Mouse (Mus musculus): Measurements from ENCODE around the gene Rprm. TPM values are rescaled to one million over a fixed set of nuclear protein-coding genes. Genes with fewer than 3 reads are reported as not detected.

The Rprm gene
- total RNA-seq (2018; cell fraction: chromatin; rRNA removed): 1 to 10 TPM in 1 of 26 experiments, not detected in 25; 1.2 TPM
- total RNA-seq (2018; cell fraction: cytosol; rRNA removed): not detected
- not detected for total RNA-seq (2018; cell fraction: nucleus; rRNA removed)
- polyA plus RNA-seq (2018): not detected in 3 replicates

- Histone ChIP-seq H3K36me3 (ENCODE audit: inconsistent target) (no peaks in the 10 kb centered on the region), H3K27ac (no peak within 1 kb of the TSS), H3K79me2 (ENCODE audit: inconsistent target) (no peaks in the 10 kb centered on the region), H3K4me3 (ENCODE audit: inconsistent target) (no peak within 1 kb of the TSS)
- 6% methylated on average over 26 of the region's 27 CpGs for WGBS (ENCODE audit: missing documents)
Measured at GRCm38 (mm10) chr2:54085430-54086087, at the start of gene Rprm. TSS of gene Rprm (minus strand) at chr2:54085552.

- Histone ChIP-seq H3K27ac (no peak overlapping the region), H3K79me2 (ENCODE audit: inconsistent target) (no peaks in the 10 kb centered on the region), H3K4me3 (ENCODE audit: inconsistent target) (no peak overlapping the region), H3K36me3 (ENCODE audit: inconsistent target) (no peaks in the 10 kb centered on the region)
- 81% methylated on average over 6 of the region's 6 CpGs for WGBS (ENCODE audit: missing documents)
Measured at GRCm38 (mm10) chr2:54119305-54119704, 34.0 kb upstream of the Rprm start.

GRCm38 (mm10) chr2:54118881-54119280 lies 33.5 kb upstream of the Rprm start:
- H3K79me2 ChIP-seq (ENCODE audit: inconsistent target): no peaks in the 10 kb centered on the region
- WGBS (ENCODE audit: missing documents): 21% methylated on average over 3 of the region's 3 CpGs

GRCm38 (mm10) chr2:54111294-54111693 lies 25.9 kb upstream of the Rprm start:
- Histone ChIP-seq H3K4me3 (ENCODE audit: inconsistent target) (no peak overlapping the region), H3K36me3 (ENCODE audit: inconsistent target) (no peaks in the 10 kb centered on the region), H3K27ac (no peak overlapping the region), H3K79me2 (ENCODE audit: inconsistent target) (no peaks in the 10 kb centered on the region)
- WGBS (ENCODE audit: missing documents): 49% methylated on average over 2 of the region's 2 CpGs

More at GRCm38 (mm10) chr2:54118881-54119280, 33.5 kb upstream of the Rprm start:
- no peaks in the 10 kb centered on the region for H3K36me3 ChIP-seq (ENCODE audit: inconsistent target)
- no peak overlapping the region for H3K4me3 ChIP-seq (ENCODE audit: inconsistent target)
- no peak overlapping the region for H3K27ac ChIP-seq

GRCm38 (mm10) chr2:54106232-54106726 lies 20.9 kb upstream of the Rprm start:
- Histone ChIP-seq H3K4me3 (ENCODE audit: inconsistent target) (no peak overlapping the region), H3K27ac (no peak overlapping the region), H3K36me3 (ENCODE audit: inconsistent target) (no peaks in the 10 kb centered on the region), H3K79me2 (ENCODE audit: inconsistent target) (no peaks in the 10 kb centered on the region)
- WGBS (ENCODE audit: missing documents): 79% methylated on average over 1 of the region's 1 CpGs

GRCm38 (mm10) chr2:54099939-54100338 lies 14.6 kb upstream of the Rprm start:
- Histone ChIP-seq H3K36me3 (ENCODE audit: inconsistent target) (no peaks in the 10 kb centered on the region), H3K79me2 (ENCODE audit: inconsistent target) (no peaks in the 10 kb centered on the region), H3K4me3 (ENCODE audit: inconsistent target) (no peak overlapping the region), H3K27ac (no peak overlapping the region)
- 86% methylated on average over 1 of the region's 1 CpGs for WGBS (ENCODE audit: missing documents)

GRCm38 (mm10) chr2:54092616-54093015 lies 7.3 kb upstream of the Rprm start:
- H3K36me3 ChIP-seq (ENCODE audit: inconsistent target): no peaks in the 10 kb centered on the region
- WGBS (ENCODE audit: missing documents): 72% methylated on average over 3 of the region's 3 CpGs
- no peaks in the 10 kb centered on the region for H3K79me2 ChIP-seq (ENCODE audit: inconsistent target)
- H3K27ac ChIP-seq: no peak overlapping the region
- H3K4me3 ChIP-seq (ENCODE audit: inconsistent target): no peak overlapping the region

- WGBS (ENCODE audit: missing documents): 65% methylated on average over 4 of the region's 4 CpGs
- H3K27ac ChIP-seq: no peak overlapping the region
- H3K79me2 ChIP-seq (ENCODE audit: inconsistent target): no peaks in the 10 kb centered on the region
- H3K36me3 ChIP-seq (ENCODE audit: inconsistent target): no peaks in the 10 kb centered on the region
- H3K4me3 ChIP-seq (ENCODE audit: inconsistent target): no peak overlapping the region
Measured at GRCm38 (mm10) chr2:54086254-54086653, 902 bp upstream of the Rprm start.

GRCm38 (mm10) chr2:54084737-54085429 lies 469 bp downstream of the Rprm start:
- H3K79me2 ChIP-seq (ENCODE audit: inconsistent target): no peaks in the 10 kb centered on the region
- no peak overlapping the region for H3K4me3 ChIP-seq (ENCODE audit: inconsistent target)

GRCm38 (mm10) chr2:54083861-54084736 lies 1.3 kb downstream of the Rprm start:
- Histone ChIP-seq H3K79me2 (ENCODE audit: inconsistent target) (no peaks in the 10 kb centered on the region), H3K4me3 (ENCODE audit: inconsistent target) (no peak overlapping the region)

More at GRCm38 (mm10) chr2:54084737-54085429, 469 bp downstream of the Rprm start:
- no peak overlapping the region for H3K27ac ChIP-seq
- no peaks in the 10 kb centered on the region for H3K36me3 ChIP-seq (ENCODE audit: inconsistent target)
- 4% methylated on average over 51 of the region's 51 CpGs for WGBS (ENCODE audit: missing documents)

GRCm38 (mm10) chr2:54078961-54079360 lies 6.4 kb downstream of the Rprm start:
- H3K79me2 ChIP-seq (ENCODE audit: inconsistent target): no peaks in the 10 kb centered on the region
- WGBS (ENCODE audit: missing documents): 98% methylated on average over 6 of the region's 7 CpGs
- no peak overlapping the region for H3K27ac ChIP-seq
- no peaks in the 10 kb centered on the region for H3K36me3 ChIP-seq (ENCODE audit: inconsistent target)
- H3K4me3 ChIP-seq (ENCODE audit: inconsistent target): no peak overlapping the region

More at GRCm38 (mm10) chr2:54083861-54084736, 1.3 kb downstream of the Rprm start:
- WGBS (ENCODE audit: missing documents): 7% methylated on average over 29 of the region's 29 CpGs
- H3K27ac ChIP-seq: no peak overlapping the region
- no peaks in the 10 kb centered on the region for H3K36me3 ChIP-seq (ENCODE audit: inconsistent target)

GRCm38 (mm10) chr2:54071526-54071925 lies 13.8 kb downstream of the Rprm start:
- Histone ChIP-seq H3K27ac (no peak overlapping the region), H3K79me2 (ENCODE audit: inconsistent target) (no peaks in the 10 kb centered on the region), H3K36me3 (ENCODE audit: inconsistent target) (no peaks in the 10 kb centered on the region), H3K4me3 (ENCODE audit: inconsistent target) (no peak overlapping the region)
- WGBS (ENCODE audit: missing documents): 85% methylated on average over 1 of the region's 1 CpGs

- no peaks in the 10 kb centered on the region for H3K79me2 ChIP-seq (ENCODE audit: inconsistent target)
- no peak overlapping the region for H3K4me3 ChIP-seq (ENCODE audit: inconsistent target)
- 25% methylated on average over 1 of the region's 1 CpGs for WGBS (ENCODE audit: missing documents)
- no peaks in the 10 kb centered on the region for H3K36me3 ChIP-seq (ENCODE audit: inconsistent target)
- H3K27ac ChIP-seq: no peak overlapping the region
Measured at GRCm38 (mm10) chr2:54062421-54062820, 22.9 kb downstream of the Rprm start.

- H3K36me3 ChIP-seq (ENCODE audit: inconsistent target): no peaks in the 10 kb centered on the region
- H3K27ac ChIP-seq: no peak overlapping the region
- no peaks in the 10 kb centered on the region for H3K79me2 ChIP-seq (ENCODE audit: inconsistent target)
- no peak overlapping the region for H3K4me3 ChIP-seq (ENCODE audit: inconsistent target)
Measured at GRCm38 (mm10) chr2:54061039-54061438, 24.3 kb downstream of the Rprm start.

Data from macrophage (primary cell).